Mouse (Mus musculus): ENCODE results near the gene Mrpl30.

GRCm38 (mm10) chr1:37918096-37918495 is 27.8 kb downstream of the Mrpl30 start:
- TF ChIP-seq CTCF (conservative IDR thresholded peaks at IDR 0.05; ENCODE audit: insufficient read depth, insufficient read length, low read depth, low read length) (no peak), POLR2A (IDR thresholded peaks at IDR 0.05; ENCODE audit: low read depth, low read length) (no peak)

Measured in kidney, adult 2 months (tissue).